Mouse (Mus musculus) cerebellum, postnatal 36 days (tissue): ENCODE data around the gene Phf23.

Experiments
- DNase-seq, 2 experiments: peaks; one replicate each; pipeline ENCODE4 v3.0.0; 2021 to 2022; ENCODE audit warnings: mixed read lengths in 2 of 2

Gene Phf23

DNA sequence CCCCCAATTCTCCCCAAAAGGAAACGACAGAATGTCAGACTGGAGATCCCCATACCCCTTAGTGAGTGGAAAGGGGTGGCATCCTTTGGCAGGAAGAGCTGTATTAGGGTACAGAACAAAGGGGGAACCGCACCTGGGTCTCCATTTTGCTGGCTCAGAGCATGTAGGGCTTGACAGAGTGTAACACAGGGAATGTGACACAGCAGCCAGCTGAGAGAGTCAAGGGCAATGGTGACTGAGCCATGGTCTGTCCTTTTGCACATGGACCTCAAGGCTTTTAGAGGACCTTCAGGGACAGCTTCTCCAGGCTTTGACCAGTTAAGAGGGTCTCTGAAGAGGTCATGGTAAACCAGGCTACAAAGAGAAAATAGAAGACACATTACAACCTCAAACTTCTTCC is 20.7 kb upstream of the Phf23 start:
- DNase-seq: no peak

DNA sequence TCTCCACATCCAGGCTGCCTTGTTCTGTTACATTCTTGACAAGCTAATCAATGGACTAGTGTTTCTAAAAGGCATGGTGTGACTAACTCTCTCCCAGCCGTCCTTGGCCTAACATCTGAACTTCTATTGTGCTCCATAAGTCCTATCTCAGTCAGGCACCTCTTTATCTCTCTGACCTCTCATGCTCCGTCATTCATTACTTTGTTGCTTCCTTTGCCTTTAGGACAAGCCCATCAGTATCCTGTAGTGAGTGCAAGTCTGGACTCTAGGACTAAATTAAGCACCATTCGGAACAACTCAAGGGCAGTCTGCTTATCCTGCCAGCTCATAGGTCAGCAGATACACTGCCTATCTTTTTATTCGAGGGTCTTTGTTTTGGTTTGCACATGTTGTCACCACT is 19.3 kb upstream of the Phf23 start:
- DNase-seq: no peak

DNA sequence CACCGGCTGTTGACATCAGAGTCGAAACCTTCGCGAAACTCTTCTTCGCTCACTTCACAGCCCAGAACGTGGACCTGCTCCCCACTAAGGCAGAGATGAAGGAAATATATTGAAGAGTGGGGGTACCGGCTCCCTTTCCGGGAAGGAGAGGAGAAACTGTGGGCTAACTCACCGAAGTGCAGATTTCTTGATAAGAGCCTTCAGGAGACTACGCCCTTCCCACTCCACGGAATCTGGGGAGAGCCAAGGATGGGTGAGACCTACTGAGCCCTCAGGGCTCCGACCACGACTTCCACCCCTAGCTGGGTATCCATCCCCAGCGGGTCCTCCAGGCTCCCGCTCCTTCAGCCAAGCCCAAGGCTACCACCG is 15.8 kb upstream of the Phf23 start:
- DNase-seq: no peak

DNA sequence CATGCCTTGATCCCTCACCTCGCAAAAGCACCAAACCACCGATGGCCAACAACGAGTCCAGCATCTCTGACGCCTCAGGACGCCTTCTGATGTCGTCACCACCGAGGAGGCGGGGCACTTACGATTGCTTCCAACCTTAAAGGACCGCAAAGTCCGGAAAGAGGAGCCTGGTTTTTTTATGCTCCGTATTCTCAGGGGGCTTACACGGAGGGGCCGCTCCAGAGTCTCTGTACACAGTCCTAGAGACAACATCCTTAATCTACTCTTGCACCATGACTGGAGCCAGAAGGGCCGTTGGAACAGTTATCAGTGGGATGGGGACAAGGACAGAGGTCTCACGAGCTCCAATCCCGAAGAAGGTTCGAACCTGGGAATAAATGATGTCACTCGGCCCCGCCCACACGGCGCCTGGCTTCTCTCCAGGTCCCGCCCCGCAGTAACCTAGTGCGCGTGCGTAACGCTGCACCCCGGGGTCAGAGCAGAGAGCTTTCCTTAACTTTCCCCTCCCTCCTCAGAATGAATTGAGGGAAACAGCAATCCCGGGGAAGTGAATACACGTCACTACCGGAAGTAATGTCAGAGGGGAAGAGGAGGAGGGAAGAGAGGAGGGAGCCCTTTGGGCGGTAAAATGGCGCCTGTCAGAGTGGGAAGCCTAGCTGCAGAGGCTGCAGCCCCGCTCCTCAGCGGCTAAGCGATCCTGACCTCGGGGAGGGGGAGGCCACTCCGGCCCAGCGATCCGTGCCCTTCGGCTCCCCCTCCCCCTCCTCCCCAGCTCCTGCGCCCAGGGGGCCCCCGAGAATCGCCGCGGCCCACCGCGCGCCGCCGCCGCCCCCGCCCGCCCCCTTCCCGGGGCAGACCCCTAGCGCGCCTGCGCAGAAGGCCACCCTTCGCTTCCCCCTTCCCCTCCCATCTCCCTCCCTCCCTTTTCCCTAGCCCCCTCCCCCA is 15.1 kb upstream of the Phf23 start:
- DNase-seq: peak; percentile 98 to 99

DNA sequence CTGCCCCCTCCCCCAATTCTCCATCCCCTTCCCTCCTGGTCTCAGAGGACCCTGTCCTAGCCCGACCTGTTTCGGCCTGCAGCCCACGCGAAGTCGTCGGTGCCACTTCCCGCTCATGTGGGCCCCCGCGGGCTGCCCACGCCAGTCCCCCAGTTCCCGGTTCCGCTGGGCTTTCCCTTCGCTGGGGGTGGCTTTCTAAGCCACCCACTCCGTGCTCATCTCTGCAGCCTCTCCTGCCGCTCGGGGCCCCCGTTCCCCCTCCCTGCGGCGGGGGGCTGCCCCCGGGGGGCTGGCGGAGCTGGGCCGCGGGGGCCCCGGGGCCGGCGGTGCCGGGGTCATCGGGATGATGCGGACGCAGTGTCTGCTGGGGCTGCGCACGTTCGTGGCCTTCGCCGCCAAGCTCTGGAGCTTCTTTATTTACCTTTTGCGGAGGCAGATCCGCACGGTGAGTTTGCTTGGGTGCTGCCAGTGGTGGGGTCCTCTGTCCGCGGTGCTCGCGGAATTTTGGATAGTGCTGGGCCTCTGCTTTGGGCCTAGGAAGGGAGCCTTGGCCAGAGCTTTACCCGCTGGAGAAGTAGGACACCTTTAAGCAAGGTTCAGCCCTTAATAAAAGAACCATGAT is 14.3 kb upstream of the Phf23 start, which contains the start of gene Ctdnep1:
Gene Ctdnep1, plus strand, starts transcription at position 16 of the 622 bp plus-strand sequence.
- DNase-seq: no peak

DNA sequence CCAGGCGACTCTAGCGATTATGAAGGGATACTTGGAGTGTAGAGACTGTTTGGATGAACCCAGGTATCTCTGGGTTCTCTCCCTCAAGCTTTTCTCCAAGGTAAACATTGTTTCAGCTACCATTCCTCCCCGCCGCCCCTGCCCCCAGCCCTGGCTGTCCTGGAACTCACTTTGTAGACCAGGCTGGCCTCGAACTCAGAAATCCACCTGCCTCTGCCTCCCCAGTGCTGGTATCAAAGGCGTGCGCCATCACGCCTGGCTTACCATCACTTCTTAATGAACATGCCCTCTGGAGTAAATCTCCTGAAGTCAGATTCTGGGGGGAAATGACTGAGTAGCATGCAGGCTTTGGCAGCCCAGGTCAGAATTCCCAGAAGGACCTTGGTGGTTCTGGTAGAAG is 13.4 kb upstream of the Phf23 start, which contains the start of gene Elp5:
Gene Elp5, minus strand, starts transcription at position 293 of the 400 bp plus-strand sequence.
- DNase-seq: no peak

DNA sequence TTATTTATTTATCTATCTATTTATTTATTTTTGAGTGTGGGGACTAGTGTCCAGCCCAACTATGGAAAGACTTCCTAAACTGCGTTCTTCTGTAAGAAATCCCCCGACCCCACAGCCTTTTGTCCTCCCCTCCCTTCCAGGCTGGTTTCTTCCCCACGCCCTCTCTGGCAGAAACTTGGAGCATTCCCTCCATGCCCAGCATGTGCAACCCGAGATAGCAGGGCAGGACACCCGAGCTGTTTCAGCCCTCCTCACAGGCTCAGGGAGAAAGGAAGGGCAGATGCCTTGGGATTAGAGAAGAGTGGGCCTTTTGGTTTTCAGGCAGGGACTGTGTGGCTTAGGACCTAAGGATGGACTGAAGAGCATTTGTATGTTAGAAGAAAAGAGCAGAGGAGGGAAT is 12.7 kb upstream of the Phf23 start:
- no peak for DNase-seq

DNA sequence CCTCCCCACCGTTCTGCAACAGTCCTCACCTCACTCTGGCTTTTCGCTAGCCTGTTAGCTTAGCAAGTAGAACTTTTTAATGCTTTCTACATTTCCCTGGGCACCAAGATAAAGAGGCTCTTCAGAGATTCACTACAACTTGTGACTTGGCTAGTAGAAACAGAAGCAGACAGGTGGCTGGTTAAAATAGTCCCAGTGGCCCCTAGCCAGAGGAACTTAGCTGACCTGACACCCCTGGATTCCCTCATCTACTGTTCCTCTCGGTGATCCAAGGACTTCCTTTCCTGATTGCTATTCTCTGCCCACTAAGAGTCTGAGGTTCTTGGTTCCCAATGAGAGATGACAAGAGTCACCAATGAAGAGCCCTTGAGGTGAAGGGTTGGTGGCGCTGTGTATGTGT is 12.2 kb upstream of the Phf23 start:
- no peak for DNase-seq

DNA sequence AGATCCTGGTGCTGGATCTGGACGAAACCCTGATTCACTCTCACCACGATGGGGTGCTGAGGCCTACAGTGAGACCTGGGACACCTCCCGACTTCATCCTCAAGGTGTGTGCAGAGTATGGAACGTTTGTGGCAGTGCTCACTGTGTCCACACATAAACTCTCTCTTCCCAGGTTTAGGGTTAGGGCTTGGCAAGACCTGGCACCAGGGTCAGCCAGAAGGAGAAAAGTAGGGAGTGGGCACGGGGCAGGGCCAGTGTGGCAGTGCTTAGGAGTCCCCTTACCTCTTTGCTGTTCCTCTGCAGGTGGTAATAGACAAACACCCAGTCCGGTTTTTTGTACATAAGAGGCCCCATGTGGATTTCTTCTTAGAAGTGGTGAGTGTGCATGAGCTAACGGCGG is 11.1 kb upstream of the Phf23 start:
- DNase-seq: no peak

DNA sequence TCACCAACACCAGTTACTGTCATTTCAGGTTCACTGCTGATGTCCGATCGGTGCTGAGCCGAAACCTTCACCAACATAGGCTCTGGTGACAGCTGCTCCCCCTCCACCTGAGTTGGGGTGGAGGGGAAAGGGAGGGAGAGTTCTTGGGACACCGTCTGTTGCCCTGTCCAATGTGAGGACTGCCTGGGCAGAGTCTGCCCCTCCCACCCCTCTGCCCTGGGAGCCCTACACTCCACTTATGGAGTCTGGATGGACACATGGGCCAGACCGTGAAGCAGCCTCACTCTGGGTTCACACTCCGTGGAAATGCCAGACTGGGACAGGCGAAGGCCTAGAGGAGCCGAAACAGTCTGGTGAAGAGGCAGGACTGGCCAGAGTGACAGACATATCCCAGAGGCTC is 5.6 kb upstream of the Phf23 start:
- no peak for DNase-seq

DNA sequence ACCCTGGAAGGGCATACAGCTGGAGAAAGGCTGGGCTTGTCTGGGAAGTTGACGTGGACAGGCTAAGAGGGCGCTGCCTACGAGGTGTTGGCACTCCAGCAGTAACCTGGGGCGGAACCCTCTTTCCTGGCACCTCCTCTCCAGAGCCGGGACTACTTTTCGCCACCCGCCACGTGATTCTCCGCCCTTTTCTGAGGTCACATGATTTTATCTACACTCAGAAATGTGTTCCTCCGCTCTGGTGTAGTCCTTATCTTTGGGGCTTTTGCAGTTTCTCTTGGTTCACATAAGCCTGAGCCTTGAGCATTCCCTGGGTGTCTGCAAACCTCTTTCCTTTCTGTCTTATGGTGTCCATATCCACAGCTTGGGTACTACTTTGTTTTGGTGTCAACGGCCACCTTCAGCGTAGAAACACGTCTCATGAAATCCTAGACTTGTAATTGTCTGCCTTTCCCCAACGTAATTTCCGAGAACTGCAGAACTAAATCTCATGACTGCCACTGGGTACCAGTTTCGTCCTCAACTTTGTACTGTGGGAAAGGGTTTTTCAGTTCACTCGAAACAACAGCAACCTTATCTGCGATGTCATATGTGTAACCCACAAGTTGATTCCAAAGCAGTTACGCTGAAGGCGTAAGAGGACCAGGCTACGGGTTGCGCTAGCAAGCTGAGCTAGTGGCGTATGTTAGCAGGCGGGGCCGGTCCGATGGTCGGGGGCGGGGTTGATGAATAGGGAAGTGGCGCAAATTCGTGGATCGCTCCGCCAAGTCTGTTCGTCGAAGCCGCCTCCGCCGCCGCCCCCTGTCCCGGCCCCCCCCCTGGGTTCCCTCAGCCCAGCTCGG is 4.5 kb upstream of the Phf23 start, which contains the start of gene Gabarap:
Gene Gabarap, plus strand, starts transcription at position 294 of the 842 bp plus-strand sequence.
- peak; percentile 96 for DNase-seq

DNA sequence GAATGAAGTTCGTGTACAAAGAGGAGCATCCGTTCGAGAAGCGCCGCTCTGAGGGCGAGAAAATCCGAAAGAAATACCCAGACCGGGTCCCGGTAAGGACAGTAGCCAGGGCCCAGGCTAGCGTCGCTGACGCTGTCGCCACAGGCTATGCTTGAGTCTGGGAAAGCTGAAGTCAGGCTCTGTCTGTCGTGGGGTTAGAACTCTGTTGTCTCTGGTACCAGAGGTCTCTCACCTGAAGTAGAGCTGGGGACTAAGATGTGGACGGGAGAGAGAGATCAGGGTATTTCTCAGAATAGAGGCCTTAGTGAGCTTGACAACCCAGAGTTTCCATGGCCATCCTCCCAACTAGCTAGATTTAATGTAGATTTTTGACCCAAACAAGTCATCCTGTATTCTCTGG is 3.9 kb upstream of the Phf23 start:
- DNase-seq: no peak

DNA sequence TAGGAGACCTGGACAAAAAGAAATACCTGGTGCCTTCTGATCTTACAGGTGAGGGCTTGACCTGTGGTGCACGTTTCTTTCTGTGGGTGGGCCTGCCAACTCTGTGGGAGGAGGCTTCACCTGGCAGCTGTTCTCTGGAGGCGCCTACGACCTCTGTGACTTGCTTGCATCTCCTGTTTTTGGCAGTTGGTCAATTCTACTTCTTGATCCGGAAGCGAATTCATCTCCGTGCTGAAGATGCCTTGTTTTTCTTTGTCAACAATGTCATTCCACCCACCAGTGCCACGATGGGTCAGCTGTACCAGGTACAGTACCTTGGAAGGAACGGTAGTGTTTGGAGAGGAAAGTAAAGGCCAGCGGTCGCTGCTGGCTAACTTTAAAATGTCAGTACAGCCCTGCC is 3.2 kb upstream of the Phf23 start:
- DNase-seq: no peak

DNA sequence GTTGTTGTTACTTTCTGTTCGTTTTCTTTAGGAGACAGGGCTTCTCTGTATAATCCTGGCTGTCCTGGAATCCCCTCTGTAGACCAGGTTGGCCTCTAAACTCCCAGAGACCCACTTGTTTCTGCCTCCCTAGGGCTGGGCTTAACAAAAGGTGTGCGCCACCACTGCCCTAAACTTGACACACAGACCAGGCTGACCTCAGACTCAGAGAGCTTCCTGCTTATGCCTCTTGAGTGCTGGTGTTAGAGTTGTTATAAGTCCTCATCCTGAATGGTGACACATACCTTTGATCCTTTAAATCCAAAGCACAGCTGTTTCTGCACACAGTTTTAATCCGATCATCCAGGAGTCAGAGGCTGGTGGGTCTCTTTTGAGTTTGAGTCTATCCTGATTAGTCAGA is 2.6 kb upstream of the Phf23 start:
- no peak for DNase-seq

DNA sequence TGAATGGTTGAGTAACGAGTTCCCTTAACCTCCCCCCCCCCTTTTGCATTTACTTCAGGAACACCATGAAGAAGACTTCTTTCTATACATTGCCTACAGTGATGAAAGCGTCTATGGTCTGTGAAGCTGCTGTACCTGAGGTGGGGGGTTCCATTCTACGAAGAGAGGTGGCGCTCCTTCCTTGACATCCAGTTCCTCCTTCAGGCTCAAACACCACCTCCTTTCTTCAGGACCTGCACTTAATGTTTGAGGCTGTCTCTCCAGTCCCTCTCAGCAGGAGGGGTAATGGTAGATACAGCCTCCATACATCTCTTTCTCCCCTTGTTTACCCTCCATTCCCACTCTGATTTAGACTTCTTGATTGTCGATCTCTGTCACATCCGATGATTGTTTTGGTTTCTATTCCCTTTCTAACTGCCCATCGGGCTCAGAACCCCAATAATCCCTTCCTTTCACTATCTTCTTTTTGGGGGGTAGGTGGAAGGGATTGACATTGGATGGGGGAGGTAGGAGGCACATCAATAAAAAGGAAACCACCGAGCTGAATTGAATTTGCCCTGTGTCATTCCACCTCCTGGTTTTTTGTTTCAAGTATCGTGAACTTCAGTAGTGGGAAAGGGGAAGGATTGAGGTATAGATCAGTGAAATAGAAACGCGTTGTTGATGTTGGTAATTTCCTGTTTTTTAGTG is 1.0 kb upstream of the Phf23 start:
- DNase-seq: no peak

DNA sequence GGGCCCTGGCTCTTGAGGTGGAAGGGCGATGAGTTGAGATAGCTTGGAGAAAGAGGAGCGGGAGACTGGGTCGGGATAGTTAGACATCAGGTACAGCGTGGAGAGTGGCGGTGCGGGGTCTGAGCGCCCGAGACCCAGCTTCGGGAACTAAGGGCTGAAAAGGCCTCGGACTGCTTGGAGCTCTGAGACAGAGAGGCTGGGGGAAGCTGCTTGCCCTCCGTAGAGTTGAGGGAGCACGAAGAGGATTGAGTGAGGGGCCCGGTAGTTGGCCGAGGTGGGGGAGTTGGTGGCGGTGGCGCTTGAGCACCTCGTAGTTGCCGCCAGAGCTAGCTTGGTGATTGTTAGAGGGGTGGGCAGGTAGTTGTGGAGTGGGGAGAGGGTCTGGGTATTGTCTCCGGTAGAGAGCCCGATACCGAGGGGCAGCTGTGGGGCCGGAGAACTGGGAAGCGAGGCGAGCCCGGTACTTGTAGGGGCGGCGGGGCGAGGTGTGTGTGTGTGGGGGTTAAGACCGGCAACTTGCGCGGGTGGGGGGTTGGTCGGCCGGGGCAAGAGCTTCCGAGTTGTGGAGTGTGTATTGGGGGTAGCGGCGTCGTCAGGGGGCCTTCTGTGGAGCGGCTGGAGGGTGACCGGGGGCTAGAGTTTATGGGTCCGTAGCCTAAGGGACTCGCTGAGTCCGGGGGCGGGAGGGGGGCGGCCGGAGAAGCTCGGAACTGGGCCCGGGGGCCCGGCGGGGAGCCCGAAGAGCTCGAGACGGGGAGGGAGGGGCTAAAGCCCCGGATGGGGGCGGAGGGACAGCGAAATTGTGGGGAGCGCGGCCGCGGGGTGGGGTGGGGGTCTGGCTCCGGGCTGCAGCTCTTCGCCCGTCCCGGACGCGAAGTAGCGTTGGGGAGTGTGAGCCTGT is 834 bp downstream of the Phf23 start:
- DNase-seq: peak in 1 of 2 experiments; percentile 56

DNA sequence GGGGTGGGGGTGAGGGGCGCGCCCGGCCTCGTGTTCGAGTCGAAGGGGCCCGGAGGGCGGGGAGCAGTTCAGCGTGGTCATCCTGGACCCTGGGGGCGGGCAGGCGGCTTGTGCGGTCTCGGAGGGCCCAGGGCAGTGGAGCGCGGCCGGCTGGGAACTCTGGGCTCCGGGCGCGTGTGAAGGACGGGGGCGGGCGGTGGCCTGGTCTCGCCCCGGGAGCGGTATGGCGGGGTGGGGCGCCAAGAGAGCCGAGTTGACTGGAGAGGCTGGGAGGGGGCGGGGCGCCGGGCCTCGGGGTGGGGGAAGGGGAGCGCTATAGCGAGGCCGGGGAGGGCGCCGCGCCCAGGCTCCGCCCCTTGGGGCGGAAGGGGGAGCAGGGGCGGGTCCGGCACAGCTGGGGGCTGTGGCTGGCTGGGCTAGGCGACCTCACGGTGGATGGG is 1.5 kb downstream of the Phf23 start:
- DNase-seq: peak; percentile 67 to 81

DNA sequence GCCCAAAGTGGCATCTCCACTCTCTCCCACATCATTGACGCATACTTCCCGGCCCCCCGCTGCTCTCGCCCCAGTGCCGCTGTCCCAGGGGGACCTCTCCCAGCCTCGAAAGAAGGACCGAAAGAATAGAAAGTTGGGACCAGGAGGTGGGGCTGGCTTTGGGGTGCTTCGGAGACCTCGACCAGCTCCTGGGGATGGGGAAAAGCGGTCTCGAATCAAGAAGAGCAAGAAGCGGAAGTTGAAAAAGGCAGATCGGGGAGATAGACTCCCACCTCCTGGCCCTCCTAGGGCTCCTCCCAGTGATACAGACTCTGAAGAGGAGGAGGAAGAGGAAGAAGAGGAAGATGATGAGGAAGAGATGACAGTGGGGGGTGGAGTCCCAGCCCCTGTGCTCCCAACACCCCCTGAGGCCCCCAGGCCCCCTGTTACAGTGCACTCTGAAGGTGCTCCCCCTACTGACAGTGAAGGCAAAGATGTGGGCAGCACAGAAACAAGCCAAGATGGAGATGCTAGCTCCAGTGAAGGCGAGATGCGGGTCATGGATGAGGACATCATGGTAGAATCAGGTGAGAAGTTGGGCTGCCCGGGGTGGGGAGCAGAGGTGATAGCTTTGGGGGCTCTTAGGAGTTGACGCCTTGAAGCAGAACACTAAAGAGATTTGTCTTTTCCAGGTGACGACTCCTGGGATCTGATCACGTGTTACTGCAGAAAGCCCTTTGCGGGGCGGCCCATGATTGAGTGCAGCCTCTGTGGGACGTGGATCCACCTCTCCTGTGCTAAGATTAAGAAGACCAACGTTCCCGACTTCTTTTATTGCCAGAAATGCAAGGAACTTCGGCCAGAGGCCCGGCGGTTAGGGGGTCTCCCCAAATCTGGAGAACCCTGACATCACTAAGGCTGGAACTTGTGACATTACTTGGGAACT is 3.3 kb downstream of the Phf23 start:
- no peak for DNase-seq

DNA sequence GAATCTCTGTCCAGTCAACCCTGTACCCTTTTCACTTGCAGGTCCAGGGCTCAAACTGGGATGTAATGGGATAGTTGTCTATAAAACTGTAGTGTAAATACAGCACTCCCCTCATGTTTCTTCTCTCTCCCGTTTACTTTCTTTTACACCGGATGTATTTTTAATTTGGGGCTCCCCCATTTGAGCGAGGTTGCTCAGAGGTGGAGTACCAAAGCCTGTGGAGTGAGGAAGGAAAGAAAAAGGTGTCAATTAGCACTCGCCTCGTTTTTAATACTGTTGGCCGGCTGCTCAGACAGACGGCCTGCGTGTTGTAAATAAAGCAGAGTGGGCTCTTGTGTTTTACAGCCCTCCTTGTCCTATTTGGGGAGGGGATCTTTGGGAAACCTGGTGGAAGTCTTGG is 4.1 kb downstream of the Phf23 start:
- DNase-seq: no peak

DNA sequence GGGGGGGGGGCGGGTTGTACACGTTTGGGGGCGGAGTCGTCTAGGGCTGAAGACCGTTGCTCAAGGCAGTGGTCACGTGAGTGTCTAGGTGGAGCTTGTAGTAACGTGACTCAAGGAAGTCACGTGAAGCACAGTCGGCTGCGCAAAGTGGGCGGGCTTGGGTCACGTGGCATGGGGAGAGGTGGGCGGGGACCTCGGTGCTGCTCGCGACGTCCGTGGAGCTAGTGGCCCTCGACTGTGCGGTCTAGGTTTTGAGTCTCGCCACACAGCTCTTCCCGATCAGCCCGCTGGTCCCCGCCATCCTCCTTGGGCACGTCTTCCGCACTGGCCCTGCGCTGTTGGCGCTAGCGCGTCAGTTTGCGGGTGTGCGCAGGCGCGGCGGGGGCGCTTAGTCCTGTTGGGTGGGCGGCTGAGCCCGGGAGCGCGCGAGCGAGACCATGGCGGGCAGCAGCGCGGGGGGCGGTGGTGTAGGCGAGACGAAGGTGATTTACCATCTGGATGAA is 4.9 kb downstream of the Phf23 start, which contains the start of gene Dvl2:
Gene Dvl2, plus strand, starts transcription at position 200 of the 503 bp plus-strand sequence.
- DNase-seq: peak; percentile 84 to 89
